Mouse (Mus musculus) CH12.LX (cell line): ENCODE data around the gene Atp6ap2. TPM values are rescaled to one million over a fixed set of nuclear protein-coding genes. Genes with fewer than 3 reads are reported as not detected.

Source experiments
- DNase-seq: peaks from one replicate; pipeline ENCODE4 v3.0.0-alpha.2; 2013; ENCODE audit errors: extremely low read depth
- H3K27ac ChIP-seq: 2 replicates; pipeline ENCODE4 v1.5.1; 2012; ENCODE audit warnings: low read depth, mild to moderate bottlenecking, control low read depth, moderate library complexity; ENCODE audit not compliant: insufficient read depth
- H3K27me3 ChIP-seq: replicated peaks from 2 replicates; pipeline ENCODE3; 2012; ENCODE audit warnings: inconsistent platforms
- H3K36me3 ChIP-seq, 2 experiments: replicated peaks in 1 of 2; 2 replicates each; pipeline versions ENCODE3 to v1.6.1; 2012; ENCODE audit warnings: inconsistent platforms in 1 of 2, low read length in 1 of 2, mild to moderate bottlenecking in 1 of 2, mixed read lengths in 1 of 2, moderate library complexity in 1 of 2; ENCODE audit not compliant: control insufficient read depth in 1 of 2, insufficient read depth in 1 of 2
- H3K4me1 ChIP-seq, 2 experiments: 2 replicates each; pipeline ENCODE4 v1.6.1; 2012; ENCODE audit warnings: inconsistent platforms in 1 of 2, moderate library complexity in 1 of 2; ENCODE audit not compliant: insufficient read depth in 2 of 2, control insufficient read depth in 1 of 2
- H3K4me2 ChIP-seq: 2 replicates; pipeline ENCODE4 v1.6.1; 2012; ENCODE audit warnings: low read depth, mild to moderate bottlenecking, control low read depth; ENCODE audit not compliant: poor library complexity, insufficient read depth, severe bottlenecking
- H3K4me3 ChIP-seq, 3 experiments: fragments of 150-350 bp in 1 of 3; sonication (generic) in 1 of 3; replicated peaks in 1 of 3; 2 replicates each; pipeline versions ENCODE3 to v1.5.1; 2011 to 2012; ENCODE audit warnings: low read depth in 2 of 3, low read length in 2 of 3, mild to moderate bottlenecking in 2 of 3, moderate library complexity in 2 of 3, control low read depth in 1 of 3, improper control_type of control experiment in 1 of 3, inconsistent platforms in 1 of 3, mixed read lengths in 1 of 3; ENCODE audit not compliant: poor library complexity in 1 of 3
- H3K79me2 ChIP-seq: replicated peaks from 2 replicates; pipeline ENCODE4 v1.6.1; 2012; ENCODE audit warnings: mild to moderate bottlenecking, moderate library complexity; ENCODE audit not compliant: control insufficient read depth, poor library complexity, insufficient read depth, severe bottlenecking; ENCODE audit errors: extremely low read depth
- H3K9ac ChIP-seq: 2 replicates; pipeline ENCODE4 v1.6.1; 2012; ENCODE audit warnings: low read depth, mild to moderate bottlenecking, control low read depth, moderate library complexity; ENCODE audit not compliant: insufficient read depth
- H3K9me3 ChIP-seq: replicated peaks from 2 replicates; pipeline ENCODE3; 2012; ENCODE audit warnings: low read length, inconsistent platforms, mixed read lengths
- E2F4 ChIP-seq: IDR thresholded peaks from 2 replicates; pipeline ENCODE4 v1.6.1; 2011; ENCODE audit warnings: low read depth, low read length, improper control_type of control experiment; ENCODE audit not compliant: insufficient replicate concordance
- ELF1 ChIP-seq: IDR thresholded peaks from 2 replicates; pipeline ENCODE4 v1.6.1; 2014; ENCODE audit warnings: low read depth, mild to moderate bottlenecking, inconsistent platforms, low read length, improper control_type of control experiment
- HCFC1 ChIP-seq: IDR thresholded peaks from 2 replicates; pipeline ENCODE4 v1.6.1; 2012; ENCODE audit warnings: low read depth, mild to moderate bottlenecking, inconsistent platforms, low read length, improper control_type of control experiment
- IRF4 ChIP-seq: IDR thresholded peaks from 2 replicates; pipeline ENCODE4 v1.6.1; 2014; ENCODE audit warnings: low read depth, mild to moderate bottlenecking, inconsistent platforms, low read length, improper control_type of control experiment
- KAT2A ChIP-seq: IDR thresholded peaks from 2 replicates; pipeline ENCODE4 v1.6.1; 2012; ENCODE audit warnings: low read length, improper control_type of control experiment, inconsistent platforms; ENCODE audit not compliant: insufficient replicate concordance
- MAFK ChIP-seq: IDR thresholded peaks from 2 replicates; pipeline ENCODE4 v1.6.1; 2011; ENCODE audit warnings: low read length, improper control_type of control experiment; ENCODE audit not compliant: insufficient replicate concordance
- MAZ ChIP-seq: IDR thresholded peaks from 2 replicates; pipeline ENCODE4 v1.6.1; 2012; ENCODE audit warnings: low read depth, mild to moderate bottlenecking, inconsistent platforms, low read length, improper control_type of control experiment, moderate library complexity
- MEF2A ChIP-seq: IDR thresholded peaks from 2 replicates; pipeline ENCODE4 v1.6.1; 2014; ENCODE audit warnings: low read depth, mild to moderate bottlenecking, inconsistent platforms, low read length, improper control_type of control experiment, borderline replicate concordance
- NELFE ChIP-seq: IDR thresholded peaks from 2 replicates; pipeline ENCODE4 v1.6.1; 2011; ENCODE audit warnings: low read depth, low read length, improper control_type of control experiment
- PAX5 ChIP-seq: IDR thresholded peaks from 2 replicates; pipeline ENCODE4 v1.6.1; 2012; ENCODE audit warnings: low read length, inconsistent platforms, mixed read lengths
- POLR2A ChIP-seq: IDR thresholded peaks from 2 replicates; pipeline ENCODE4 v1.6.1; 2011; ENCODE audit warnings: low read depth, mild to moderate bottlenecking, improper control_type of control experiment, low read length
- RCOR1 ChIP-seq: conservative IDR thresholded peaks from 2 replicates; pipeline ENCODE4 v1.6.1; 2012; ENCODE audit warnings: low read depth, mild to moderate bottlenecking, inconsistent platforms, low read length, improper control_type of control experiment
- ZKSCAN1 ChIP-seq: IDR thresholded peaks from 2 replicates; pipeline ENCODE4 v1.6.1; 2012; ENCODE audit warnings: low read depth, inconsistent platforms, low read length, improper control_type of control experiment, borderline replicate concordance
- ZMIZ1 ChIP-seq: IDR thresholded peaks from 2 replicates; pipeline ENCODE4 v1.6.1; 2012; ENCODE audit warnings: low read depth, mild to moderate bottlenecking, inconsistent platforms, low read length, improper control_type of control experiment
- ZNF384 ChIP-seq: IDR thresholded peaks from 2 replicates; pipeline ENCODE4 v1.6.1; 2012; ENCODE audit warnings: low read depth, low read length, improper control_type of control experiment, inconsistent platforms
- dilution Hi-C: fragments of 300-500 bp; cut with MboI; formaldehyde crosslinking; loops from 2 replicates; pipeline ENCODE4 v1.14.3; 2020; ENCODE audit warnings: low sequenced_read_pairs; ENCODE audit not compliant: extremely low pct_unique_long_range_greater_than_20kb, extremely low pct_ligation_motif_present
- in situ Hi-C: fragments of 300-500 bp; cut with MboI; formaldehyde crosslinking; loops from 3 replicates; pipeline ENCODE4 v1.14.3; 2019; ENCODE audit warnings: low sequenced_read_pairs, low pct_ligation_motif_present, low pct_unique_long_range_greater_than_20kb, mixed read lengths
- polyA plus RNA-seq: library from polyadenylated mRNA; unstranded; fragments of >175 nt; gene quantifications from 2 replicates; pipeline ENCODE4 v1.2.1, GENCODE M21; 2012; ENCODE audit warnings: low read depth; ENCODE audit not compliant: insufficient read length
- total RNA-seq, 2 experiments: library from RNA; depleted of rRNA; stranded (reverse); fragments of 300-350 nt in 1 of 2; fragments of >200 nt in 1 of 2; gene quantifications; 2 replicates each; pipeline ENCODE4 v1.2.3; 2012 to 2014

Atp6ap2 gene
- total and polyA plus RNA-seq, 3 experiments: 46.9 to 108 (median 66.9) TPM

DNA sequence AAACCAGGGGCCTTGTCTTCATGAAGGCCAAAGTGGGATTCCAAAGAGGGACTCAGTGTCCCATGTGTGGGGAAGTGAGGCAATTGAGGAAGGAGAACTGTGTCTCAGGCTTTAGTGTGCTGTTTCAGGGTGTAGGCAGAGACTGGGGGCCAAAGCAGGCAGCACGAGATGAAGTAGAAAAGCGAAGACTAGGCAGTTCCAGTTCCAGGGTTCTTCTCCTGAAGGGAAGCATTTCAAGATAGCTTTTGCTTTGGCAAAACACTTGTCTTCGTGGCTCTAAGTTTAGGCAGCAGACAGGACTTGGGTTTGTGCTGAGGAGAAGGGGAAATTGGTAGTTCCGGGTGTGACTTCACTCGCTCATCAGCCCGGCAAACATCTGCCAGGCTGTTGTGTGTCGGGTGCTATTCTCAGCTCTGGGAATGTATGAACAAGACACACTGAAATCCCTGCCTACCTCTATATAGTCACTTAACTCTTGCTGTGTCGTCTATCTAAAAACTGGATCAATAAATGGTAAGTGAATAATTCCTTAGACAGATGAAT, 3.9 kb downstream of the Atp6ap2 start:
- peaks cover 3 to 22% of the 10 kb centered on the region in 2 experiments for H3K36me3 ChIP-seq
- H3K4me2 ChIP-seq: peak overlapping the region; percentile 78; the same call in 1 of the 2 replicates
- TF ChIP-seq ELF1 (peak; percentile 54), HCFC1 (no peak), KAT2A (no peak)
- no peak overlapping the region for H3K4me3 ChIP-seq
- peaks cover 34% of the 10 kb centered on the region for H3K79me2 ChIP-seq
- no peaks in the 10 kb centered on the region for H3K9me3 ChIP-seq
- in situ Hi-C loops (no loop called here), dilution Hi-C loops (no loop called here)
- no peaks in the 10 kb centered on the region for H3K27me3 ChIP-seq
- H3K4me1 ChIP-seq: peaks cover 7 to 32% of the 10 kb centered on the region in 2 experiments
- DNase-seq: no peak
- peak overlapping the region; percentile 40; the same call in 1 of the 2 replicates for H3K9ac ChIP-seq
- no peak overlapping the region for H3K27ac ChIP-seq

DNA sequence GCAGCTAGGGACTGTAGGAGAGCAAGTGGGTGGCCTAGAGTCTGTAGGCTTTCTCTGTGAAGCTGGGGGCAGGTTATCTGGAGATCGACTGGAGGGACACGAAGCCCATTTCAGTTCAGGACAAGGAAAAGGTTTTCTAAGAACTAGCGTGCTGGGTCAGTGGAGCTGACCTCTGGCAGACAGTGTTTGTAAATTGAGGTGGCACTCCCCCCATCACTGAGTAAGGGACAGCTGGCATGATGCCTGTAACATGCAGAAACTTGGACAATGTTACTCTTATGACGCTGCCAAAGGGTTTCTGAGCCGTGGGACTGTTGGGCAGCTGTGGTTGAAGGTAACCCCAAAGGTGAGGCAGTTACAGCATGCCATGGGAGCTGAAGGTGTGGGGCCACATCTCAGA, 4.4 kb downstream of the Atp6ap2 start:
- dilution Hi-C loops: no loop called here
- Histone ChIP-seq H3K4me3 (no peak overlapping the region), H3K4me1 (peaks cover 7 to 32% of the 10 kb centered on the region in 2 experiments), H3K79me2 (peaks cover 34% of the 10 kb centered on the region), H3K27me3 (no peaks in the 10 kb centered on the region), H3K27ac (no peak overlapping the region), H3K9me3 (no peaks in the 10 kb centered on the region), H3K36me3 (peaks cover 8 to 28% of the 10 kb centered on the region in 2 experiments), H3K4me2 (peak overlapping the region; percentile 45; the same call in 1 of the 2 replicates), H3K9ac (peak overlapping the region; percentile 40; the same call in 1 of the 2 replicates)
- TF ChIP-seq IRF4: no peak
- TF ChIP-seq POLR2A: no peak
- no peak for TF ChIP-seq MEF2A
- TF ChIP-seq ZNF384: no peak
- no peak for TF ChIP-seq ZKSCAN1
- no peak for TF ChIP-seq MAZ
- no peak for TF ChIP-seq E2F4
- no peak for TF ChIP-seq PAX5
- TF ChIP-seq NELFE: no peak
- TF ChIP-seq ZMIZ1: no peak
- no peak for TF ChIP-seq RCOR1
- no peak for TF ChIP-seq MAFK
- DNase-seq: no peak
- in situ Hi-C loops: no loop called here
